Mouse (Mus musculus) G1E (cell line): ENCODE results near the gene Iscu. TPM values are rescaled to one million over a fixed set of nuclear protein-coding genes. Genes with fewer than 3 reads are reported as not detected.

Experiments
- ATAC-seq: 2 replicates; pipeline ENCODE4 v1.8.0; 2016; ENCODE audit warnings: mild to moderate bottlenecking; ENCODE audit not compliant: insufficient number of reproducible peaks, poor library complexity, low FRiP score, severe bottlenecking; ENCODE audit errors: extremely low read depth
- DNase-seq: peaks from one replicate; pipeline ENCODE4 v3.0.0; 2012; ENCODE audit warnings: low spot score
- H3K27me3 ChIP-seq: 2 replicates; pipeline ENCODE4 v1.6.1; 2012; ENCODE audit warnings: mild to moderate bottlenecking, low read length, inconsistent platforms; ENCODE audit not compliant: insufficient read depth
- H3K36me3 ChIP-seq: replicated peaks from 2 replicates; pipeline ENCODE3; 2012; ENCODE audit warnings: mild to moderate bottlenecking, inconsistent platforms
- H3K4me1 ChIP-seq: 2 replicates; pipeline ENCODE4 v1.6.1; 2012; ENCODE audit warnings: low read depth, low read length, inconsistent platforms, mixed read lengths; ENCODE audit not compliant: insufficient read depth
- H3K4me3 ChIP-seq: 2 replicates; pipeline ENCODE4 v1.5.1; 2012; ENCODE audit warnings: low read depth, mild to moderate bottlenecking, inconsistent platforms, low read length, moderate library complexity, mixed read lengths
- H3K9me3 ChIP-seq: replicated peaks from 2 replicates; pipeline ENCODE4 v1.6.1; 2012; ENCODE audit warnings: inconsistent platforms
- CTCF ChIP-seq: IDR thresholded peaks from 2 replicates; pipeline ENCODE4 v1.5.1; 2012; ENCODE audit warnings: low read depth, low read length, inconsistent platforms, mixed read lengths
- GATA1 ChIP-seq: IDR thresholded peaks from 2 replicates; pipeline ENCODE4 v1.6.1; 2012; ENCODE audit warnings: borderline replicate concordance, low read length, inconsistent platforms, mixed read lengths
- GATA2 ChIP-seq: IDR thresholded peaks from 2 replicates; pipeline ENCODE4 v1.6.1; 2012; ENCODE audit warnings: low read depth, low read length, inconsistent platforms, borderline replicate concordance
- POLR2AphosphoS5 ChIP-seq: IDR thresholded peaks from 2 replicates; pipeline ENCODE4 v1.6.1; 2012; ENCODE audit warnings: low read depth, low read length, inconsistent platforms; ENCODE audit not compliant: insufficient replicate concordance
- TAL1 ChIP-seq: conservative IDR thresholded peaks from 2 replicates; pipeline ENCODE4 v1.6.1; 2012; ENCODE audit warnings: low read depth, low read length, inconsistent platforms, mixed read lengths
- polyA plus RNA-seq: library from polyadenylated mRNA; stranded (reverse); fragments of >175 nt; gene quantifications from 2 replicates; pipeline ENCODE4 v1.2.3, GENCODE M21; 2012
- total RNA-seq, 2 experiments: library from RNA; stranded (forward) in 1 of 2; stranded (reverse) in 1 of 2; fragments of 200-1000 nt in 1 of 2; fragments of >200 nt in 1 of 2; fragmentation: Nextera tagmentation in 1 of 2; gene quantifications; 2 replicates each; pipeline ENCODE4 v1.2.3; 2014 to 2017

The Iscu gene
- total and polyA plus RNA-seq, 3 experiments: 44.2 to 76.9 (median 50.7) TPM

DNA sequence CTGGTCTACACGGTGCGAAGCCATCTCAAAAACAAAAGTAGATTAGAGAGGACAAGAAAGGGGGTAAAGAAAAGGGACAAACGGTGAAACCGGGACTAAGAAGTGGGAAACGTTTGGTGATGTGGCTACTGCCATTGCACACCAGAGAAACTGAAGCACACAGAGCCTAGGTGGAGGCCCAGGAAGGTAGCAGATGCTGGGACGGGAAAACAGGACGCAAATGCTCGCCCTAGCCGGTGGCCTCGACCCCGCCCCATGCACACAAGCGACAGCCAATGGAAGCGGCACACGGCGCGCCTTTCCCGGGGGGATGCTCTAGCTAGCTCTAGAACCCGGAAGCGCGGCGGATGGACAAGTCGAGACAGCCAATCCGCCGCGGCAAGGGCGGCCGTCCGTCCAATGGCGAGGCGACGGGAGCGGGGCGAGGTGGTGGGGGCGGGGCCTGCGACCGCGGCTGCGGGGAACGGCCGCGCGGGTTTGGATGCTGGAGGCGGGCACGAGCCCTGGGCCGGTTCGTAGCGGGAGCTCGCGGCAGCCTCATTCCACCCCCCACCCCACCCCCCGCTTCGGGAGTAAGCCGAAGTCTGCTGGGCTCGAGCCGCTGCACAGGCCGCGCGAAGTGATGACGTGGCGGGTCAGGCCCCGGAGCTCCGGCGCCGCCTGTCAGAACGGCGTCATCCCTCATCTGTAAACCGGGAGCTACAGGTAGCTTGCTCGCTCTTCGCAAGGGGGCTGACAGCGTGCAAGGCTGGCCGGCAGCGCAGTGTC is 37.0 kb upstream of the Iscu start, which contains the start of gene Ficd:
Ficd (plus strand) TSS at position 459 of the 768 bp plus-strand sequence.
- Histone ChIP-seq H3K4me3 (peak within 1 kb of the TSS; percentile 86), H3K27me3 (no peaks in the 10 kb centered on the region), H3K36me3 (peaks cover 40% of the 10 kb centered on the region), H3K4me1 (peaks cover 34% of the 10 kb centered on the region), H3K9me3 (no peaks in the 10 kb centered on the region; the same call in 1 of the 2 replicates)
- peak; percentile 99 for DNase-seq
- ATAC-seq: peak; percentile 95
- no peak for TF ChIP-seq GATA1
- TF ChIP-seq POLR2AphosphoS5: no peak
- TF ChIP-seq TAL1: no peak

- Histone ChIP-seq H3K4me1 (peaks cover 34% of the 10 kb centered on the region), H3K36me3 (peaks cover 45% of the 10 kb centered on the region), H3K9me3 (no peaks in the 10 kb centered on the region; the same call in 1 of the 2 replicates), H3K4me3 (peak overlapping the region; percentile 86), H3K27me3 (no peaks in the 10 kb centered on the region)
- DNase-seq (no peak), ATAC-seq (no peak)
- TF ChIP-seq GATA2 (no peak), TAL1 (no peak), GATA1 (no peak), POLR2AphosphoS5 (no peak), CTCF (no peak)
Measured at GRCm38 (mm10) chr5:113736113-113736502, 36.4 kb upstream of the Iscu start.

DNA sequence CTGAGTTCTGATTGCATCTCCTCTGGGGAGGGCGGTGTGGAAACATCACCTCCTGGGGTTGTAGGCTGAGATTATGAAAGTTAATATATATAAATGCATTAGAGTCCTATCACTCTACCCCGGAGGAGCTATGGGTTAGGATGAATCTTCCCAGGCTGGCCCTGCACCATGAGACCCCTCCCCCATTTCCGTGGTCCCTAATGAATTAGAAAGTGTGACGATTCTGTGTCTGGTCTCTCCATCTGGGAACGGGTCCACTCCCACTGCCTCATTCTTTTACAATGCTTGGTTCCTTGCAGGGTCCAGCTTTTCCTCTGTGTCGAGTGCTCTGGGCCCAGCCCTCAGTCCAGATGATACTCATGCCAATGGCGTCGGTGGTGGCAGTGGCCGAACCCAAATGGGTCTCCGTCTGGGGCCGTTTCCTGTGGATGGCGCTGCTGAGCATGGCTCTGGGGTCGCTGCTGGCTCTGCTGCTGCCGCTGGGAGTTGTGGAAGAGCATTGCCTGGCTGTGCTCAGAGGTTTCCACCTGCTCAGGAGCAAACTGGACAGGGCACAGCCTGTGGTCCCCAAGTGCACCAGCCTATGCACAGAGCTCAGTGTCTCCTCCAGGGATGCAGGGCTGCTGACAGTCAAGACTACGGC is 35.9 kb upstream of the Iscu start:
- Histone ChIP-seq H3K27me3 (no peaks in the 10 kb centered on the region), H3K9me3 (no peaks in the 10 kb centered on the region; the same call in 1 of the 2 replicates), H3K4me1 (peaks cover 34% of the 10 kb centered on the region), H3K4me3 (peak overlapping the region; percentile 86), H3K36me3 (peaks cover 51% of the 10 kb centered on the region)
- no peak for TF ChIP-seq GATA1
- TF ChIP-seq CTCF: no peak
- no peak for TF ChIP-seq GATA2
- no peak for TF ChIP-seq POLR2AphosphoS5
- no peak for TF ChIP-seq TAL1
- DNase-seq: no peak
- no peak for ATAC-seq

DNA sequence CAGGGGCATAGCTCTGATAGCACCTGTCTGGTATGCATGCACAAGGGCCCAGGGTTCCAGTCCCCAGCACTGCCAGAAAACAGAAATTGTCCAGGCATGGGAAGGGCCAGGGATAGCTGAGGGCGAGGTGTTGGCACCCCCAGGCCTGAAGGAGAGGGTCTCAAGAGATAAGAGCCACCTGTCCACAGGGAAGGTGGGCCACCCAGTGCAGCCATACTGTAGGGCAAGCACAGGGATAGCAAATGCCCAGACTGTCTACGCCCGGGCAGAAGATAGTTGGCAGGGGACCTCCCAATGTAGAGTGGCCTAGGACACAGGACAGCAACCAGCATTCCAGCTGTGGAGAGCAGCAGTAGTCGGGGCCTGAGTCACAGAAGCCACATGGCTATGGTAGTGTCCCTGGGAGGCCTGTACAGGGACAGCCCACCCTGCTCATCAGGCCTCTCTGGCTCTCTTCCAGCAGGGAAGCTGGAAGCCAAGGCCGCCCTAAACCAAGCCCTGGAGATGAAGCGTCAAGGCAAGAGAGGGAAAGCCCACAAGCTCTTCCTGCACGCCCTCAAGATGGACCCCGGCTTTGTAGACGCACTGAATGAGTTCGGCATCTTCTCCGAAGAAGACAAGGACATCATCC is 34.8 kb upstream of the Iscu start:
- TF ChIP-seq GATA1 (no peak), POLR2AphosphoS5 (0 out of 2 replicates have a peak, but pooled peaks have one; percentile 3)
- DNase-seq (no peak), ATAC-seq (no peak)
- H3K4me3 ChIP-seq: peak overlapping the region; percentile 20; the same call in 1 of the 2 replicates
- H3K9me3 ChIP-seq: no peaks in the 10 kb centered on the region; the same call in 1 of the 2 replicates
- H3K27me3 ChIP-seq: no peaks in the 10 kb centered on the region
- H3K4me1 ChIP-seq: peaks cover 34% of the 10 kb centered on the region
- peaks cover 62% of the 10 kb centered on the region for H3K36me3 ChIP-seq

DNA sequence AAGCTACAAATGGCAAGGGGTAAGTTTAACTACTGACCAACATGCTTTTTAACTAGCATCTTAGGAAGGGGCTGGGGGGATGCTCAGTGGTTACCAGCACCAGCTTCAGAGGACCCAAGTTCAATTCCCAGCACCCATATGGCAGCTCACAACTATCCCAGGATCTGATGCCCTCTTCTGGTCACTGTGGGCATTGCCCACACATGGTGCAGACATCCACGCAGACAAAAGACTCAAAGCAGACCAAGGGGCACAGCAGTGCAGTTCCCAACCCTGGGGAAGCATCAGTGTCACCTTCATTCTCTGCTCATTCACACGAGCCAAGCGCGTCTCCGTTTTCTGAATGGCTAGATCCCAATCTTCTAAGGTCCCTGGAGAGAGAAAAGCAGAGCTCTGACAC is 24.9 kb upstream of the Iscu start:
- no peaks in the 10 kb centered on the region; the same call in 1 of the 2 replicates for H3K4me1 ChIP-seq
- H3K36me3 ChIP-seq: peaks cover 99% of the 10 kb centered on the region
- H3K27me3 ChIP-seq: no peaks in the 10 kb centered on the region
- no peak for TF ChIP-seq TAL1
- no peak for TF ChIP-seq POLR2AphosphoS5
- TF ChIP-seq GATA1: no peak
- no peak for TF ChIP-seq GATA2
- TF ChIP-seq CTCF: no peak
- H3K9me3 ChIP-seq: no peaks in the 10 kb centered on the region
- DNase-seq (no peak), ATAC-seq (no peak)
- no peak overlapping the region for H3K4me3 ChIP-seq

DNA sequence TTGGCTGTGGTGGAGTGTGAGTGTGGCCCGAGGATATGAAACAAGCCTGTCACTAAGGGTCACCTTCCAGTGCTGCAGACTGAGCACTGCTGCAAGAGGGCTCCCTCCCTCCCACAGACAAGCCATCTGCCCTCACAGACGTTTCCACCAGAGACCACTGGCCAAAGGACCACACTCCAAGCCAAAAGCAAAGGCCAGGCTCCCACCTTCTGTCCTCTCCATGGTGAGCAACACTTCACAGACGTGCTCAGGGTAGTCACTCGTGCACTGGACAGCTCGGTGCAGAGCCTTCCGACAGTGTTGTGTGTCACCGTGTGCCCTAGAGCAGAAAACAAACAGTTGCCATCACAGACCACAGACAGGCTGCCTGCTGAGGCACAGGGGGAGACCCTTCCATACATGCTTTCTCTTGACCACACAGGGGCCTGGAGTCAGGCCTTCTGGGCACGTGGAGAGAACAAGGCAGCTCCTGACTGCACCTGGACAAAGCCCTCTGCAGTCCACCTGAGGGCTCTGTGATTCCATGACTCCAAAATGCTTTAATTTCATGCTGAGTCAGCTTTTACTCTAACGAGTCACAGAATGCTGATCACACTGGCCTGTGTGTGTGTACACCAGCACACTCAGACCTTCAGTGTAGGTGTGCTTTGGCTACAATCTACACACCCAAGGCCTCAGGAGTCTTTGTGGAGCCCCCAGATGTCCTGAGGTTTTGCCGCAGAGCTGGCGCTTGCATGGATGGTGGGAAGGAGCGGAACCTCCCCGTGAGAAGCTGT is 23.8 kb upstream of the Iscu start:
- ATAC-seq: no peak
- H3K27me3 ChIP-seq: no peaks in the 10 kb centered on the region
- peaks cover 99% of the 10 kb centered on the region for H3K36me3 ChIP-seq
- no peaks in the 10 kb centered on the region for H3K4me1 ChIP-seq
- DNase-seq: no peak
- no peak overlapping the region for H3K4me3 ChIP-seq
- no peak for TF ChIP-seq POLR2AphosphoS5
- no peak for TF ChIP-seq CTCF
- TF ChIP-seq GATA1: no peak
- TF ChIP-seq TAL1: no peak
- TF ChIP-seq GATA2: no peak
- H3K9me3 ChIP-seq: no peaks in the 10 kb centered on the region
